Mouse (Mus musculus) MEL-GATA-1-ER (cell line): ENCODE measurements around the gene Nav2.
A peak's percentile ranks its signal among the peaks of the same experiment; 100 is the strongest.

Source experiments
- DNase-seq: peaks from one replicate; pipeline ENCODE4 v3.0.0-alpha.2; 2012; ENCODE audit warnings: low read depth; ENCODE audit errors: extremely low read depth

Gene Nav2

GRCm38 (mm10) chr7:49091371-49091770 is 182.9 kb downstream of the Nav2 start:
- no peak for DNase-seq

- DNase-seq = no peak
Observed at GRCm38 (mm10) chr7:49091921-49092320, 183.4 kb downstream of the Nav2 start.

GRCm38 (mm10) chr7:49093596-49093995 is 185.1 kb downstream of the Nav2 start:
- no peak for DNase-seq

- DNase-seq = no peak
Observed at GRCm38 (mm10) chr7:49094531-49094930, 186.0 kb downstream of the Nav2 start.

GRCm38 (mm10) chr7:49101291-49101690 is 192.8 kb downstream of the Nav2 start:
- DNase-seq = no peak

GRCm38 (mm10) chr7:49102223-49102622 is 193.7 kb downstream of the Nav2 start:
- no peak for DNase-seq

- peak; percentile 69 for DNase-seq
Observed at GRCm38 (mm10) chr7:49104376-49104775, 195.9 kb downstream of the Nav2 start.

- DNase-seq = no peak
Observed at GRCm38 (mm10) chr7:49104793-49105192, 196.3 kb downstream of the Nav2 start.

GRCm38 (mm10) chr7:49105501-49105900 is 197.0 kb downstream of the Nav2 start:
- no peak for DNase-seq

GRCm38 (mm10) chr7:49108076-49108475 is 199.6 kb downstream of the Nav2 start:
- DNase-seq = no peak

- no peak for DNase-seq
Observed at GRCm38 (mm10) chr7:49119016-49119415, 210.5 kb downstream of the Nav2 start.

- DNase-seq = no peak
Observed at GRCm38 (mm10) chr7:49119794-49120487, 211.4 kb downstream of the Nav2 start.

- no peak for DNase-seq
Observed at GRCm38 (mm10) chr7:49120488-49120864, 212.0 kb downstream of the Nav2 start.

GRCm38 (mm10) chr7:49120935-49121691 is 212.6 kb downstream of the Nav2 start:
- no peak for DNase-seq

GRCm38 (mm10) chr7:49122498-49122897 is 214.0 kb downstream of the Nav2 start:
- no peak for DNase-seq

- peak; percentile 24 for DNase-seq
Observed at GRCm38 (mm10) chr7:49125545-49125944, 217.0 kb downstream of the Nav2 start.

- DNase-seq = no peak
Observed at GRCm38 (mm10) chr7:49128224-49128623, 219.7 kb downstream of the Nav2 start.

- DNase-seq = peak; percentile 22
Observed at GRCm38 (mm10) chr7:49132851-49133351, 224.4 kb downstream of the Nav2 start.

GRCm38 (mm10) chr7:49134396-49134795 is 225.9 kb downstream of the Nav2 start:
- no peak for DNase-seq

GRCm38 (mm10) chr7:49139762-49140161 is 231.2 kb downstream of the Nav2 start:
- DNase-seq = no peak

- DNase-seq = no peak
Observed at GRCm38 (mm10) chr7:49143966-49144365, 235.4 kb downstream of the Nav2 start.
